Mouse (Mus musculus) kidney, adult 8-10 months (tissue): ENCODE results near the gene Osbp2.
A peak's percentile ranks its signal among the peaks of the same experiment; 100 is the strongest.

ENCODE experiments used
- DNase-seq, 2 experiments: peaks; one replicate each; pipeline ENCODE4 v3.0.0; 2022

The Osbp2 gene

DNA sequence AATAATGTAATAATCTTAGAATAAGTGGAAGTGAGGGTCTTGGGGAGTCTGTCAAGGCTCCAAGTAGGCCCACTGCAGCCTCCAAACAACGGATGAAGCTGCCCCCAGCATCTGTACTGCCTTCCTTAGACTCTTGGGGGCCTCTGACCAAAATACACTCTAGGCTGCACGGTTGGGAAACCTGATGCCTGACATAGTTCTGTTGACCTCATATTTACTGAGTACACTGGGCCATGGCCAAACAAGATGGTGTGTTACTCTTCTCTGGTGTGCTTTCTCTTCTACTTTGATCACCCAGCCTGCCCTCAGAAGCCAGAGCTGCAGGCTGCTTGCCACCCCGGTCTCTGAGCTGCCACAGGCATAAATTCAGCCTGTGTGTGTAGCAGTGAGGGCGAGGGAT is 108.4 kb downstream of the Osbp2 start:
- no peak for DNase-seq

DNA sequence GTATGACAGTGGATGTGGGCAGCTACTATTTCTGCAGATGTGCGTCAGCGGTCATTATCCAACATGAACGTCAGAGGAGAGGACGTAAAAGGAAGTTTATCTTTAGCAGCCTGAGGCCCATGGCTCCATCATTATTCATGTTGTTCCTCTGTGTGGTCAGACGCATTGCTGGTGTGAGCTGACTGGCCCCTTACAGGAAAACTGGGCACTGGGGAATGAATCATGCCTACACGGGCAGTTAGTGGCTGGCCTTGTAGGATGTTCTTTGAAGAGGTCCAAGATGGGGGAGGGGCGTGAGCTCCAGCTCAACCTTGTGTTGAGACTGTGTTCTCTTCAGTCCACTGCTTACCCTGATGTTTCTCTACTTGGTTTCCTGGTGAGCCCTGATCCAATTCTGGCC is 109.0 kb downstream of the Osbp2 start:
- no peak for DNase-seq

DNA sequence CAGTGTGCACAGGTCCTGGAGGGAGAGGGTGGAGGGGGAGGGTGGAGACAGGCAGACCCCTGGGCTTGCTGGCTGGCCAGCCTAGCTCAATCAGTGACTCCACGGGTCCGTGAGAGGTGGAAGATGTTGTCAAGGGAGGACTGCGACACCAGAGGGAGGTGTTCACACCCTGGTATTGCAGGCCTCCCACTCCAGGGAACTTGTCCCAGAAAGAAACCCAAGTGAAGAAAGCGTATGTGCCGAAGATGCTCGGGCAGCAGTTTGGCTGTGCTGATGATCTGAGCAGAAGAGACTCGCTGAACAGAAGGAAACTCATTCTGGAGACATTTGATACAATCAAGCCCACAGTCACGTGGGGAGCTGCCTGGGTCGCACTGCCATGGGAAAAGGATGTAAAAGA is 109.8 kb downstream of the Osbp2 start:
- DNase-seq = no peak

DNA sequence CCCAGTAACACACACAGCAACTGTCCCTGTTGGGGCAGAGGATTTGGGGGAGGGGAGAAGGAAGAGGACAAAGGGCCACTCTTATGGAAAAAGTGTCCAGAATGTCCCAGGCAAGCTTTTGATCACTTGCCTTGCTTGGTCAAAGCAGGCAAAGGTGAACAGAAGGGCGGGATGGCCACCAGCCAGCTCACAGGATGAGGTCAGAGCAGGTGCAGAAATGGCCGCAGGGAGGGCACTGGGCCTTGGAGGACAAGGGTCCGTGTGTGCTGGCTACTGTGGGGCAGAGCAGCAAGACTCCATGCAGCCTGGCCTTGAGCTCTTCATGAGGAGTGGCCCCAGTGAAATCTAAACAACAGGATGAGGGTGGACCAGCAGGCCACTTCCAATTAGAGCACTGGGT is 110.9 kb downstream of the Osbp2 start:
- peak; percentile 10 to 48 for DNase-seq

DNA sequence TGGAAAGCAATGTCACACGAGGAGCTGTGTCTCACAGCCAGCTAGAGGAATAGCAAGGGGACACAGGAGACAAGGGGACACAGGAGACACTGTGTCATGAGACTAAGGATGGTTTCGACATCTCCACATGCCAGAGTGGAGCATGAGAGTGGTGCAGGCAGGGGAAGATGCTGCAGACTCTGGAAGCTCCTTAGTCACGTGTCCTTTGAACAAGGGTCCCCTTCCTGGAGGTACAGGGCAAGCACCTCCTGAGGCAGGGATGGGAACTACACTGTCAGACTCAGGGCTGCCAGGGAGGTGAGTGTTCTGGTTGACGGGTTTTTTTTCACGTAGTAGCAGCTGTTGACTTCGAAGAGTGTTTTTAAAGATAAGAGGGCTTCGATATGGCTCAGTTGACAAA is 113.9 kb downstream of the Osbp2 start:
- no peak for DNase-seq

DNA sequence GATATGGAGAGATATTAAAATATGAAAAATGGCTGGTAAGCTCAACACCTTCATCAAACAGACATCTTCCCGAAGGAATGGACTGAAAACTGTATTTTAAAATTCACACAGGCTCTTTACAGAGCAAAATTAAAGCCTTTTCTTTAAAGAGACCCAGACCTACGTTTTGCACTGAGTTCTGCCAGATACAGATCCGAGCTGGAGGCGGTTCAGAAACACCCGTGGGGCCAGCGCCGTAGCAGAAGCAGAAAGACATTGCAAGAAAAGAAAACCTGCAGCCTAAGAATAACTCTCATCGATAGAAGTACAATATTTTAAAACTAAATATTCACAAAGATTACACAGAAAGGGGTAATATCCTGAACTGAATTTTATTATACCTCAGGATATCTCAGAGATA is 121.3 kb downstream of the Osbp2 start:
- no peak for DNase-seq

DNA sequence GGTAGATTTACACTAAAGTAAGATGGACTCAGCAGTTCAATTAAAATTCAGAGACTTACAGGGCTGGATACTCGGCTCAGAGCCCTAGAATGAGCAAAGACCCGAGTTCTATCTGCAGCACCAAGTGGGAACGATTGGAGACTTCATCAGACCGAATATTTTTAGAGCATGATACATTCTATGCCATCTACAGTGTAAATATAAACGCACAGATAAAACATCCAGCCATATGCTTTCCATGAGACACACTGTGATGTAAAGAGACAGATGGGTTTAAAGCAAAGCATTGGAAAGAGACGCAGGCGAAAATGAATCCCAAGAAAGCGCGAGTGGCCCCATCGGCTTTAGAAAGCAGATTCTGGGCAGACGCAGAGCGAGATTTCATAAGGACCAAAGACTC is 122.5 kb downstream of the Osbp2 start:
- no peak for DNase-seq

DNA sequence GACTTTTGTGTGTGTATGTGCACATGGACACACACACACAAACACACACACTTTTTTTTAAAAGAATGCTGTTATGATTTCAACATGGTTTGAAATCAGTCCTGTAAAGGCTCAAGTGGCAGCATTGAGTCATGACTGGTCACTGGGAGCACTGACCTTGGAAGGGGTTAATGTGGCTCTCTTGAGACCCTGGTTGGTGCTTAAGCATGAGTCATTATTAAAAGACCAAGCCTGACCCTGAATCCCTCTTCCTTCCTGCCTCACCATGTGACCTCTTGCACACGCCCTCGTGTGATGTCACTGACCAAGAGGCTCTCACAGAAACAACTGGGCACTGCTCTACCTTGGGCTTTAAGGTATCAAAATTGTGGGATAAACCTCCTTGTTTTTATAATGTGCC is 124.9 kb downstream of the Osbp2 start:
- DNase-seq = no peak

DNA sequence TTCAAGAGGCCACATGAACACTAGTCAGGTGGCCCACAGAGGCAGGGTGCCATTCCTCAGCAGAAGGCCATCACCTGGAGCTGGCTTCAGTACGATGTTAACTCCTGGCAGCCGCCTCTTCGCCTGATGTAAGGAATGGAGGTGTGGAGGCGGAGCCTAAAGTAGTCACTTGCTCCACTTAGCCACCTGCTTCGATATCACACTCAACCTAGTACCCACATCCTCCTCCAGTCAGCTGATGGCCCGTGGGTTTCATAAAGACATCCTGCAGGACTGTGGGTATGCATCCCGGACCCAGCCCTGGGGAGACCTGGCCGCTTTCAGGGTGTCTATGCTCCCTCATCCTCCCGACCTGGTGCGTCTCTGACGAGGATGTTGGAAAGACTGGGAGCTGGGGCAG is 128.0 kb downstream of the Osbp2 start:
- no peak for DNase-seq

DNA sequence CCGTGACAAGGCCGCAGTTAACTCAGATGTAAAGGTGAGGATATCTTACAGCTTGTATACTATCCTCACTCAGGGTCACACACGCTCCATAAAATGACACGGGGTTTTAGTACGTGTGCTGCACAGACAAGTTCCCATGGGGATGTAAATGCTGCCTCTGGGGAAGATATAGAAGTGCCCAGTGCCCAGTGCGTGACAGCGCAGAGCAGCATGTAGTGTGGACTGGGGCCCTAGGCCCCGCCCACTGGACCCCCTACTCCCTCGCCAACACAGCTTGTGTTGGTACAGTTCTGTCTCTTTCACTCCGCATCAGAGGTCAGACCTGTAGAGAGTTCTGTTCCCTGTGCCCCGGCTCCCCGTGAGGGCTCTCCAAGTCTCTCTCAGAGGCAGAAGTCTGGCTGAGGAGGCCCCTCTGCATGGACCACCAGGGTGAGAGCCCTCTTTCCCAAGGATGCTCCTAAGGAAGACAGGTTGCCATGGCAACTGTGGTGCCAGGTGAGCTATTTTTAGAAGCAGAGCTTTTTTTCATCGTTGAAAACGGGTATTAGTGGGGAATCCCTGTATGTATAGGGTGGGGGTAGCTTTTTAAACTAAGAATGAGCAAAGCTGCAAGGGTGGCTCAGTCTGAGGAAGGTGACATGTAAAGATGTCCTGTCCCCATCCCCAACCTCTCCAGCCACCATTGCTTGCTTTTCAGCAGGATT is 129.6 kb downstream of the Osbp2 start:
- DNase-seq = no peak

DNA sequence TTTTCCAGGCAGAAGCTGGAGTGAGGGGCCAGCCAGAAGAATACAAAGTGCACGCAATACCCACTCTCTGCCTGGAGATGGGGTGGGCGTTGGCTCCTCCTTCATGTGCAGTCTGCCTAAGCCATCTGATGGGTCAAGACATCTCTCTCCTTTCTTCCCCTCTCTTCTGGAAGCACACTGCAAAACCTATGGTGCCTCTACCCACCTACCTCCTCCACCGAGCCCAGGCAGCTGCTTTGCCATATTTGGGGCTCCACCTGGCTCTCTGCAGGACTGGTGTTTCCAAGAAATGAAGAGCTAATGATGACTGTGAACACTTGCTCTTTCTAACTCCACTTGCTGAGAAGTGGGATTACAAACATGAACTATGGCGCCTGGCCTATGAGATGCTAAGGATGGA is 132.2 kb downstream of the Osbp2 start:
- no peak for DNase-seq

DNA sequence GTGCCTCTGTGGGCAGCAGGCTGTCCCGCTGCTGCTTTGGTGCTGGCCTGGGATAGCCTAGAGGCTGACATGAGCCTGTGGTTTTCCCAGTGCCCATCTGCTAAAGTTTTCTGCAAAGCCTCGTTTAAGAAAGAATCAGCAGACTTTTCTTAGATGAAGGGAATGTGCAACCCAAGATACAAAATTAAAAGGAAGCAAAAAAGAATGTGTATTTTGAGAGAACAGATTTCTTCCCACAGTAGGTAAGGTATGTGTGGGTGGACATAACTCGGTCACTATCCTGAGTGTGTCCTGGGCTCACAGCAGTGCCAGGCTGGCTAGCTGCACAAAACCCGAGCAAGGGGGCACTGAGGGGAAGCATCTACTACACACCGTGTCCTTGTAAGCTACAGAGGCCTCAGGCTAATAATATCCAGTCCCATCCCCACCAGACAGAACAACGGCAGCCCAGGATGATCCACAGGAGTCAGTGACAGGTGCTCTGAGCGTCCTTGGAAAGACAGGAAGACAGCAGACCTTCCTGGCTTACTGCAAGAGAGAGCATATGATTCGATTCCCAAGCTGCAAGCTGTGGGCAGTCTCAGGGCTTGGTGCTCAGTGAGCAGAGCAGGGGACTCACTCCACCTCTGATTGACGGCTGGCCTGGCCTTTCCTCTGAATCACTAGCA is 136.1 kb downstream of the Osbp2 start:
- DNase-seq = no peak

DNA sequence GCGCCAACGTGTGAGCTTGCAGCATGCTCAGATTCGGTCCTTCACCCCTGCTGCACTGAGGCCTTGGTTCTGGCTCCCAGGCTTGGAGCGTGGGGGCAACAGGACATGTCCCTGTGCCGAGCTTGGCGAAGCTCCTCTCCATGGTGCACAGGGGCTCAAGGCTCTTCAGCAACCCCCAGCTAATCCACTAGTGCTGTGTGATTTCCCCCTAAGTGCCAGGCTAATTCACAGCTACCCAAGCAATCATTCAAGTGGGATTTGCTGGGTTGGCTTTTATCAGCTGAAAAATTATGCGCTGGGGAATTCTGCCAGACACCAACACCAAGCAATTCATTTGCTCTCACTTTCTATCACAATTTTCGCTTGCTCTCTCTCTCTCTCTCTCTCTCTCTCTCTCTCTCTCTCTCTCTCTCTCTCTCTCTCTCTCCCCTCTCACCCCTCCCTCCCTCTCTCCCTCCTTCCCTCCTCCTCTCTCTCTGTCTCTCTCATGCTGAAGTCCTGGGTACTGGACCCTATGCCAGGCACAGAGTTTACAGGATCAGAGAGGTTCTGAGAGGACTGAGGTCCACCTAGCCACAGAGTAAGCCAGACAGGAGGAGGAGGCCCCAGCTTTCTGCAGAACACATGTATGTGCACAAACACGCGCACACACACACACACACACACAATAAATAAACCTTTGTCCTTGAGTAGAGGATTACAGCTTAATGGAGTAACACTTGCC is 138.2 kb downstream of the Osbp2 start:
- DNase-seq = no peak

DNA sequence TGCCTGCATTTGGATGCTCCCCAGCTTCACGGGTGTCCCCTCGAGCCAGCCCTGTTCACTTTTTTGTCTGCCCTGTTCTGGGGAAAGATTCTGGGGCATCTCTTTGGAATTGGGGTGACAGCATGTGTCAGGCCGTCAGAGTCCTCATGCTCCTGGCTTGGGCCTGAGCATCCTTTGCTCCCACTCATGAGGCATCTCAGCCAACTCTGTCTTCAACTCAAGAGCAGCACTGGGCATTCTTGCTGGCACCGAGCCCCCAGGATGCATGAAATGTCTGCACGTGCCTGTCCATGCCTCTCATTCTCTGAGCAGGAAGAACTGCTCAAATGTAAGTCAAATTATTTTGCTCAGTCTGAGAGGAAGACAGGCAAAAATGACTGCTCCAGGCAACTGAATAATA is 139.0 kb downstream of the Osbp2 start:
- no peak for DNase-seq

DNA sequence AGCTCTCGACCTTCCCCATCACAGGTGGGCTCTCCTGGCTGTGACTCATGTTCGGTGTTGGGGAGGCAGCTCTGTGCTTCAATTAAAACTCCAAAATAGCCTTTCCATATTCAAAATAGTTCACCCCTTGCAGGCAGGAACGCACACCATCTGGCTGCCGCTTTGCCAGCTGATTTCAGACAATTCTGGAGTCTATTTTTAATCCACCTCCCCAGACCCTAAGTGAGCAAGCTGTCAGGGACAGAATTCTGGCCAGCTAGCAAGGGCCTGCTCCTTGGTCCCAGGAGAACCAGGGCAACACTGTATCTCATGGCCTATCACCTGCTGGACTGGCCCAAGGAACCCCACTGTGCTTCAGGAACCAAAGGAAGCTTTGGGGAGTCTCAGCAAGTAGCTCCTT is 139.8 kb downstream of the Osbp2 start:
- DNase-seq = no peak

DNA sequence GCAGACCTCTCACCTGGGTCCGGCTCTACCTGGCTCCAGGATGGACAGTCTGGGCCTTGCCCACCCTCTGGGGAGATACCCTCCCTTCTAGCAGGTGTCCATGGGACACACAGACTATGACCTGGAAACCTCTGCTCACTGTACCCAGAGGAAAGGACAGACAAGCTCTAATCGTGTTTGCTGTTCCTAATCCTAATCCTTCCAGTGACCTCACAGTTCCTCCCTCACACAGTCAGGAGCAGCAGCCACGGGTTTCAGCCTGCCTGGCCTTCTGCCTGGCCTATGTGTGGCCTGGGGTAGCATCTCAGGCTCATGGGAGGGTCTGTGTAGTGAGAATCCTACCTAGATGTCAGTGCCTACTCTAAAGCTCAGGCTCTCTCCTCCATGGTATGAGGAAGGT is 140.8 kb downstream of the Osbp2 start:
- DNase-seq = no peak

DNA sequence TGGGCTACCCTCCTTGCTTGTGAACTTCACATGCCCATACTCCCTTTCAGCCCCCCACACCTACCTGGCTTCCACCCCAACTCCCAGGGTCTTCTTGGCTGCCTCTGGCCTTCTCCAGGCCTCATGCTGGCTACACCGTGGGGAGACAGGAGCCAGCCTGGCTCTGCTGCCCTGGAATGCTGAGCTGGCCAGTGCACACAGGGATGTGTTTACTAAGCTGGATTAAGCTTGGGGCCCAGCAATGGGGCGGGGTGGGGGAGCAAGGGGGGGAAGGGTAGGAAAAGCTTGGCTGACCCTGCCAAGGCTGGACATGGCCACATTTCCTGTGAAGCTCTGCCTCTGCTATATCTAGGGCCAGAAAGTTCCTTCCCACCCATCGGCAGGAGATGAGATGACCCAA is 141.7 kb downstream of the Osbp2 start:
- DNase-seq = no peak

DNA sequence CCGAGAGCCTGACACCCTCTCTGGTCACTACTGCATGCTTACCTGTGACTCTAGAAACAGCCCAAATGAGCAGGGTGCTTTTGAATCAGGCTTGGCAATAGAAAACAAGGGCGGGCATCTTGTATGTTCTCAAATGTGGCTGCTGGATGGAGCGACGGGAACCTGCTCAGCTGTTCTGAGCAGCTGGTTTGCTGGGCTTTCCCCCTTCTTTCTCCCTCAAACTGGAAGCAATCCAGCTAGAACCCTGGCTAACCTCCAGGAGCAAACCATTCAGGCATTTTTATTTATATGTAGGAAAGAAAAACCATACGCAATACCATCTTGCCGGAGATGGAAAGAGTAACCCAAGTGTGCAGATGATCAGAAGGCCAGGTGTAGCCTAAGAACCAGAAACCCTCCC is 147.0 kb downstream of the Osbp2 start:
- DNase-seq = no peak

DNA sequence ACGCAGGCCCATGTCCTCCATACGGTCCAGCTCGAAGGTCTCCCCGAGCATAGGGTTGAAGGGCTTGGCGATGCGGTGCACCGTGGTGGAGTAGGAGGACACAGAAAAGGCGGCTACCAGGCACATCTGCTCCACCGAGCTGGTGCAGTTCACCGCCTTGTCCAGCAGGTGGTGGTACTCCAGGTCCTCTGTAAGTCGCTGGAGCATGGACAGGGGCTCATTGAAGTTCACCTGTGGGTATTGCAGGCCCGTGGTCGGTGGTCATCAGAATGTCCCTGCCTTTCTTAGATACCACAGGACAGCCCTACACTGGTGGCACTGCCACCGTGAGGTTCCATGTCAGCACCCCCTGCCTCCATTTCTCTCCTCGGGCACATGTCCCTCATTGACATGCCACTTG is 149.2 kb downstream of the Osbp2 start:
- DNase-seq = peak; percentile 40 to 70

DNA sequence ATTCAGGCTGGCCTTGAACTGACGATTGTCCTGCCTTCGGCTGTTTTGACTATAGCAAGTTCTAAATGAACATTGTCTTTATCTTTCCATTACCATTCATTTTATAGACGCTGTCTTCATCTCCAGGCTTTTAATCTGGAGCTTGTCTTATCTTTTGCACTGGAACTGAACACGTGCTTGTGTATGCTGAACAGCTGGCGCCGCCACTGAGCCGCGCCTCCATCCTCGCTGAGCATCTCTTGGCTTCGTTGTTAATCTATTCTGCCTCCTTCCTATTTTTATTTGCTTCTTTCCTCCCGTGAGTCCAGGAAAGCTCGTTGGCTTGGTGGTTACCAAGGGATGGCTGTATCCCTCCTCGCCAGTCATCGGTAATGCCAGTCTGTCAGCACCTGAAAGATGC is 153.5 kb downstream of the Osbp2 start:
- DNase-seq = no peak

DNA sequence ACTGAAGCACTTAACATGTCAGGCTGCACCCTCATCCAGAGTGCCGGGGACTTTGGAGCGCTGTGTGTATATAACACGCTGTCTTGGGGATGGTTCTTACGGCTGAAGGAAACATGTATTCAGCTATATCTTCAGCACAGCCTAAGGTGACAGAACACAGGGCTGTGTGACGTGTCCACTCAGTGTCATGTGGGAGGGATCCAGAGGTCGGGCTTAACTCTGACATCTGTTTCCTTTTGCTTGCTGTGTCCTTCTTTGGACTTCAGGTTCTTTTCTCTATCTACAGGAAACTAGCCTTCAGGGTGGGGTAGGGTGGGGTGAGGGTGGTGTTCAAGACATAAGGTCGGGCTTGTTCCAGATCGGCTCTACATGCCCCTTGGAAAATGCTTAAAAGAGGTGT is 156.6 kb downstream of the Osbp2 start:
- DNase-seq = no peak

DNA sequence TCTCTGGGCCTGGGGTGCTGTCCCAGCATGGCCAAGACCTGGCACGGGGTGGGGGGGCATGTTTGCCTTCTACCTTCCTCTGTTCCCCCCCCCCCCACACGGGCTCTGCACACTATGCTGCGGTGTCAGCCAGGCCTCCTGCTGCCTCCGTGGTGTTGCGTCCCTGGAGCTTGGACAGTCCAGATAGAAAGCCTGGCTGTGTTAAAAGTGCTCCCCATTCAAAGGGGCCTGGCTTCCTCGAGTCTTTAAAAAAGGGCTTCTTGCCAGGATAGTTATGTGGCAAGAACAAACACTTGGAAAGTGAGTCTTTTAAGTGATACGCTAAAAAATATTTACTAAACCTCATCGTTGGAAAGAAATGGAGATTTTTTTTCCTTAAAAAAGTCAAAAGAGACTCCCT is 159.3 kb downstream of the Osbp2 start:
- DNase-seq = no peak

DNA sequence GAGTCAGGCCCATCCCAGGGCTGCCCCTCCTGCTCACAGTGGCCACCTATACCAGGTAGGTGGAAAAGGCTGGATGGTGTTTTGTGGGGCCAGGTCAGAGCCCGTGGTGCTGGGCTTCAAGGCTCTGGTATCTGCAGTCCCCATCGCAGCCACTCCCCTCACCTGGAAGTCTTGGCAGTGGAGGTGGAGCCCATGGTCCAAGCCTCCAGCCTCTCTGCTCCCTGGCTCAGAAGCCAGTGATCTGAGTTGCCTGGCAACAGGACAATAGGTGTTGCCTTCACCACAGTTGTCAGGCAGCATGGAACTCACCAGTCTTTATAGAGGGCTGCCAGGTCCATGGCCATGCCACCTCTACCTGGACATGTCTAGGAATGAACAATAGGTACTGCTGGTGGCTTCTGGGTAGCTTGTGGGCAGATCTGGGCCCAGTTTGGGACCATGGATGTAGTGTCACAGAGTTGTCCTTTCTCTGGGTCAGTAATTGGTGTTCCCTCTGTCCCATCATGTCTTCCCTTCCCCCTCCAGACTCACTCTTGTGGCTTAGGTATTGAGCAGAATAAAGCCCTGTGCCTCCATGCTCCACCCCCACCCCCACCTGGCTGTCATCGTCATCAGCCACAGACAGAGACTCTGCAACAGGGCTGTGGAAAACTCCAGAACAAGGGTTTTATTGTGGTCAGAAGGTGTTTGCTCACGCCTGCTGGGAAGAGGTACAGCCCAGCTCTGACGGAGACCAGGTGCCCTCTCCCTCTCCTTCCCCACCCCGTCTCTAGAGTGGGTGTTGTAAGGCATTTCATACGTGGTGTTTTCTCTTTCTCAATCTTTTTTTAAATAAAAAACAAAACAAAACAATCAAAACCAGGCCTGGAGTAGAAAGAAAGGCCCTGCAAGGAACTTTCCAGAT is 160.4 kb downstream of the Osbp2 start:
- no peak for DNase-seq
